Mouse (Mus musculus) kidney, embryonic 16.5 days (tissue): ENCODE data around the gene Gm49416. TPM values are rescaled to one million over a fixed set of nuclear protein-coding genes. Genes with fewer than 3 reads are reported as not detected.

Source experiments
- ATAC-seq: fragments of 200-750 bp; cut with Nextera tagmentation; 2 replicates; pipeline ENCODE4 v1.8.0; 2017; ENCODE audit warnings: moderate TSS enrichment; ENCODE audit not compliant: low FRiP score, low TSS enrichment
- H3K27ac ChIP-seq: fragments of 300-500 bp; sonication (generic); 2 replicates; pipeline ENCODE4 v1.5.1; 2014; ENCODE audit warnings: low read length
- H3K27me3 ChIP-seq: fragments of 300-500 bp; sonication (generic); 2 replicates; pipeline ENCODE4 v1.6.1; 2014; ENCODE audit warnings: low read length, control low read depth, mixed read lengths; ENCODE audit not compliant: insufficient read depth
- H3K36me3 ChIP-seq: fragments of 300-500 bp; sonication (generic); 2 replicates; pipeline ENCODE4 v1.6.1; 2014; ENCODE audit warnings: low read length, control low read depth, mixed read lengths; ENCODE audit not compliant: insufficient read depth
- H3K4me1 ChIP-seq: fragments of 300-500 bp; sonication (generic); 2 replicates; pipeline ENCODE4 v1.6.1; 2014; ENCODE audit warnings: low read length, control low read depth, mixed read lengths; ENCODE audit not compliant: insufficient read depth
- H3K4me2 ChIP-seq: fragments of 300-500 bp; sonication (generic); replicated peaks from 2 replicates; pipeline ENCODE4 v1.6.1; 2014; ENCODE audit warnings: low read depth, low read length
- H3K4me3 ChIP-seq: fragments of 300-500 bp; sonication (generic); 2 replicates; pipeline ENCODE4 v1.5.1; 2014; ENCODE audit warnings: mild to moderate bottlenecking, low read length
- H3K9ac ChIP-seq: fragments of 300-500 bp; sonication (generic); replicated peaks from 2 replicates; pipeline ENCODE4 v1.6.1; 2014; ENCODE audit warnings: low read length
- H3K9me3 ChIP-seq: fragments of 300-500 bp; sonication (generic); 2 replicates; pipeline ENCODE4 v1.6.1; 2016; ENCODE audit warnings: low read length, control low read depth
- WGBS: fragments of 180-500 bp; shearing (Covaris S2); extraction: QIAGEN DNeasy Blood & Tissue Kit; methylation state at CpG from one replicate; pipeline ENCODE4 v1.1.7; 2014; 5-methylcytosine and 5-hydroxymethylcytosine counted together
- polyA plus RNA-seq: library from polyadenylated mRNA; unstranded; fragments of >200 nt; fragmentation: Nextera tagmentation; extraction: Ambion mirVana; gene quantifications from 2 replicates; pipeline ENCODE4 v1.2.1, GENCODE M21; 2015

Gm49416 gene
- polyA plus RNA-seq: 1.2 TPM in 1 of 2 replicates, not detected in the other

- H3K9me3 ChIP-seq: no peaks in the 10 kb centered on the region
- H3K27me3 ChIP-seq: no peaks in the 10 kb centered on the region
These were observed at the start of gene Gm49416, which contains the start of gene 1810009A15Rik for GRCm38 (mm10) chr19:8888511-8889385. TSS of gene Gm49416 (plus strand) at chr19:8888926. TSS of gene 1810009A15Rik (plus strand) at chr19:8888853.

GRCm38 (mm10) chr19:8839103-8839907 is 49.4 kb upstream of the Gm49416 start, which contains the start of gene Gng3:
TSS of gene Gng3 (minus strand) at chr19:8839194.
- Histone ChIP-seq H3K27me3 (no peaks in the 10 kb centered on the region), H3K4me2 (peak within 1 kb of the TSS; percentile 90), H3K4me3 (peak within 1 kb of the TSS; percentile 55), H3K9ac (peak within 1 kb of the TSS; percentile 87), H3K36me3 (peaks cover 22% of the 10 kb centered on the region), H3K9me3 (no peaks in the 10 kb centered on the region), H3K4me1 (peaks cover 32% of the 10 kb centered on the region), H3K27ac (peak within 1 kb of the TSS; percentile 99)
- ATAC-seq: no peak
- WGBS: 54% methylated on average over 11 of the region's 11 CpGs

More at GRCm38 (mm10) chr19:8888511-8889385, at the start of gene Gm49416, which contains the start of gene 1810009A15Rik:
- under 1% methylated on average over 58 of the region's 58 CpGs for WGBS
- Histone ChIP-seq H3K4me1 (peaks cover 20% of the 10 kb centered on the region), H3K9ac (peak within 1 kb of the TSS; percentile 92), H3K4me2 (peak within 1 kb of the TSS; percentile 88), H3K36me3 (peaks cover 13% of the 10 kb centered on the region; the same call in 1 of the 2 replicates), H3K4me3 (peak within 1 kb of the TSS; percentile 81), H3K27ac (peak within 1 kb of the TSS; percentile 93)
- ATAC-seq: peak; percentile 95

GRCm38 (mm10) chr19:8839908-8840791 is 48.6 kb upstream of the Gm49416 start:
- Histone ChIP-seq H3K27me3 (no peaks in the 10 kb centered on the region), H3K27ac (peak overlapping the region; percentile 37; the same call in 1 of the 2 replicates), H3K4me1 (peaks cover 32% of the 10 kb centered on the region), H3K36me3 (peaks cover 15% of the 10 kb centered on the region), H3K4me3 (peak overlapping the region; percentile 59), H3K4me2 (peak overlapping the region; percentile 76), H3K9ac (peak overlapping the region; percentile 68), H3K9me3 (no peaks in the 10 kb centered on the region)
- peak; percentile 73 for ATAC-seq
- WGBS: 23% methylated on average over 29 of the region's 29 CpGs

- Histone ChIP-seq H3K9me3 (no peaks in the 10 kb centered on the region), H3K27ac (peak overlapping the region; percentile 17; the same call in 1 of the 2 replicates), H3K9ac (peak overlapping the region; percentile 68), H3K27me3 (no peaks in the 10 kb centered on the region), H3K4me2 (peak overlapping the region; percentile 76), H3K36me3 (peaks cover 15% of the 10 kb centered on the region; the same call in 1 of the 2 replicates), H3K4me3 (peak overlapping the region; percentile 59), H3K4me1 (peaks cover 32% of the 10 kb centered on the region)
- no peak for ATAC-seq
- WGBS: 92% methylated on average over 7 of the region's 7 CpGs
These were observed 47.7 kb upstream of the Gm49416 start for GRCm38 (mm10) chr19:8841012-8841411.

GRCm38 (mm10) chr19:8842961-8843360 is 45.8 kb upstream of the Gm49416 start:
- no peak for ATAC-seq
- Histone ChIP-seq H3K4me2 (no peak overlapping the region), H3K9ac (no peak overlapping the region), H3K9me3 (no peaks in the 10 kb centered on the region), H3K36me3 (peaks cover 28% of the 10 kb centered on the region), H3K27ac (no peak overlapping the region), H3K4me3 (no peak overlapping the region), H3K4me1 (peaks cover 32% of the 10 kb centered on the region), H3K27me3 (no peaks in the 10 kb centered on the region)
- 87% methylated on average over 6 of the region's 6 CpGs for WGBS

GRCm38 (mm10) chr19:8844371-8845129 is 44.2 kb upstream of the Gm49416 start:
- no peak overlapping the region for H3K27ac ChIP-seq
- peaks cover 16% of the 10 kb centered on the region for H3K4me1 ChIP-seq
- no peak for ATAC-seq
- no peaks in the 10 kb centered on the region for H3K27me3 ChIP-seq
- WGBS: 74% methylated on average over 5 of the region's 5 CpGs
- no peak overlapping the region for H3K9ac ChIP-seq
- H3K4me2 ChIP-seq: no peak overlapping the region
- no peak overlapping the region for H3K4me3 ChIP-seq
- peaks cover 28% of the 10 kb centered on the region for H3K36me3 ChIP-seq
- no peaks in the 10 kb centered on the region for H3K9me3 ChIP-seq

- no peak overlapping the region for H3K4me3 ChIP-seq
- no peaks in the 10 kb centered on the region for H3K9me3 ChIP-seq
- H3K36me3 ChIP-seq: peaks cover 22% of the 10 kb centered on the region
- H3K4me2 ChIP-seq: no peak overlapping the region
- no peak overlapping the region for H3K9ac ChIP-seq
- WGBS: 78% methylated on average over 5 of the region's 5 CpGs
- no peak overlapping the region for H3K27ac ChIP-seq
- no peaks in the 10 kb centered on the region for H3K27me3 ChIP-seq
- 0 out of 2 replicates have a peak, but pooled peaks cover 7% of the 10 kb centered on the region for H3K4me1 ChIP-seq
- no peak for ATAC-seq
These were observed 40.4 kb upstream of the Gm49416 start for GRCm38 (mm10) chr19:8848356-8848755.

- Histone ChIP-seq H3K4me3 (no peak within 1 kb of the TSS), H3K9me3 (no peaks in the 10 kb centered on the region), H3K27me3 (no peaks in the 10 kb centered on the region), H3K36me3 (peaks cover 21% of the 10 kb centered on the region), H3K27ac (no peak within 1 kb of the TSS), H3K4me1 (0 out of 2 replicates have a peak, but pooled peaks cover 7% of the 10 kb centered on the region), H3K4me2 (0 out of 2 replicates have a peak within 1 kb of the TSS, but pooled peaks have one; percentile 14), H3K9ac (peak within 1 kb of the TSS; percentile 23; the same call in 1 of the 2 replicates)
- peak; percentile 49; the same call in 1 of the 2 replicates for ATAC-seq
- 23% methylated on average over 7 of the region's 7 CpGs for WGBS
These were observed 38.3 kb upstream of the Gm49416 start, which contains the start of gene Lrrn4cl for GRCm38 (mm10) chr19:8850402-8850901. TSS of gene Lrrn4cl (plus strand) at chr19:8850768.
